Mouse (Mus musculus) ovary, adult 2 months (tissue): ENCODE measurements around the gene Gm2956. TPM values are rescaled to one million over a fixed set of nuclear protein-coding genes. Genes with fewer than 3 reads are reported as not detected.

Experiments
- polyA plus RNA-seq: library from polyadenylated mRNA; depleted of rRNA; stranded (reverse); fragments of >200 nt; gene quantifications from 2 replicates; pipeline ENCODE4 v1.2.3, GENCODE M21; 2012; rRNA removed

Gene Gm2956
- polyA plus RNA-seq, result not detected in 2 replicates

GRCm38 (mm10) chr14:3332087-3332677, at the start of gene Gm2956:
Gm2956 (plus strand) TSS chr14:3332627.

DNA sequence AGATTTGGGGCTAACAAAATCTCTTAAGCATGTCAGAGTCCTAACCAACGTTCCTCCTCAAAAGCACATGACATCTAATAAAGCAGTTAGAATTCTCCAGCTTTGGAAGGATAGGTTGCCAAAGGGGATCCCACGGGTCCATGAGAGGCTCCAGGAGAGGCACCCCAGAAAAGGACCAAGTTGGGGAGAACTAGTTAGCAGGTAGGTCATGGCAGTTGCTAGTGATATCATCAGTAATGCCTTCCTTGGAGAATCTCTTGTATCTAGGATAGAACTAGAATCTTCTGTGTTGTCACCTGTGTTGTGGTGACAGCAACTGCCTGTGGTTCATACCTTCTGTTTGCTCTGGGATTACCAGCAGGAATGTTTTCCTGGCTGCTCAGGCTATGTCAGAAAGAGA, 62.4 kb downstream of the Gm2956 start, which contains the start of gene Gm10413:
Gene Gm10413 (plus strand): TSS at position 301 of the 400 bp plus-strand sequence.

Other genes with a start within 250 kb of the Gm2956 start
- gene Gm10340, start 198.6 kb upstream of the Gm2956 start, polyA plus RNA-seq, result 0.29 TPM in 1 of 2 replicates, not detected in the other
- not detected in 2 replicates for gene Gm5795, start 144.4 kb upstream of the Gm2956 start, polyA plus RNA-seq
- gene D830030K20Rik, start 124.1 kb upstream of the Gm2956 start, polyA plus RNA-seq, result 0.14 TPM in 1 of 2 replicates, not detected in the other
- not detected in 2 replicates for gene Gm10413, start 62.5 kb downstream of the Gm2956 start, polyA plus RNA-seq
- gene Gm10409, start 80.0 kb downstream of the Gm2956 start, polyA plus RNA-seq, result not detected in 2 replicates
- gene Gm3005, start 95.5 kb downstream of the Gm2956 start, polyA plus RNA-seq, result not detected in 2 replicates
- not detected in 2 replicates for gene Gm10408, start 116.8 kb downstream of the Gm2956 start, polyA plus RNA-seq